Mouse (Mus musculus) myocyte (in vitro differentiated cells): ENCODE measurements around the gene Sf3a1.

ENCODE experiments used
- E2F4 ChIP-seq: IDR thresholded peaks from one replicate; pipeline ENCODE4 v1.6.1; 2011; ENCODE audit warnings: mild to moderate bottlenecking, control low read depth, moderate library complexity; ENCODE audit not compliant: insufficient read depth
- MAX ChIP-seq: IDR thresholded peaks from one replicate; pipeline ENCODE4 v1.6.1; 2011; ENCODE audit warnings: low read depth, mild to moderate bottlenecking, control low read depth
- MYOD1 ChIP-seq, 3 experiments: IDR thresholded peaks; one replicate each; pipeline ENCODE4 v1.6.1; 2011; ENCODE audit warnings: control low read depth in 2 of 3, low read depth in 2 of 3, mild to moderate bottlenecking in 2 of 3, moderate library complexity in 1 of 3; ENCODE audit not compliant: insufficient read length in 2 of 3, control insufficient read depth in 1 of 3
- MYOG ChIP-seq, 3 experiments: IDR thresholded peaks; one replicate each; pipeline ENCODE4 v1.6.1; 2011; ENCODE audit warnings: control low read depth in 2 of 3, low read depth in 2 of 3, mild to moderate bottlenecking in 2 of 3; ENCODE audit not compliant: insufficient read length in 2 of 3, control insufficient read depth in 1 of 3, insufficient read depth in 1 of 3
- POLR2A ChIP-seq: IDR thresholded peaks from one replicate; pipeline ENCODE4 v1.6.1; 2011; ENCODE audit warnings: low read depth, mild to moderate bottlenecking, control low read depth, moderate library complexity; ENCODE audit not compliant: insufficient read length
- POLR2AphosphoS2 ChIP-seq: IDR thresholded peaks from one replicate; pipeline ENCODE4 v1.6.1; 2011; ENCODE audit warnings: low read depth, control low read depth; ENCODE audit not compliant: insufficient read length
- REST ChIP-seq: IDR thresholded peaks from one replicate; pipeline ENCODE4 v1.6.1; 2011; ENCODE audit warnings: mild to moderate bottlenecking, control low read depth, moderate library complexity; ENCODE audit not compliant: insufficient read depth, insufficient read length
- TCF12 ChIP-seq: IDR thresholded peaks from one replicate; pipeline ENCODE4 v1.6.1; 2011; ENCODE audit warnings: mild to moderate bottlenecking, control low read depth; ENCODE audit not compliant: poor library complexity, insufficient read depth, severe bottlenecking
- USF1 ChIP-seq: IDR thresholded peaks from one replicate; pipeline ENCODE4 v1.6.1; 2011; ENCODE audit warnings: low read depth, mild to moderate bottlenecking, control low read depth, moderate library complexity

GRCm38 (mm10) chr11:4133450-4133849 lies 26.7 kb upstream of the Sf3a1 start:
- no peak for TF ChIP-seq POLR2A
- TF ChIP-seq USF1 = no peak
- no peak for TF ChIP-seq E2F4
- TF ChIP-seq MYOD1 (IDR thresholded peaks at IDR 0.05; ENCODE audit: control insufficient read depth in 1 of 3, insufficient read length in 2 of 3, low read depth in 2 of 3) = no peak
- no peak for TF ChIP-seq MAX
- TF ChIP-seq MYOG (IDR thresholded peaks at IDR 0.05; ENCODE audit: control insufficient read depth in 1 of 3, insufficient read depth in 1 of 3, insufficient read length in 2 of 3, low read depth in 2 of 3) = no peak
- no peak for TF ChIP-seq TCF12
- no peak for TF ChIP-seq POLR2AphosphoS2
- no peak for TF ChIP-seq REST
